In the genomic region with DNA sequence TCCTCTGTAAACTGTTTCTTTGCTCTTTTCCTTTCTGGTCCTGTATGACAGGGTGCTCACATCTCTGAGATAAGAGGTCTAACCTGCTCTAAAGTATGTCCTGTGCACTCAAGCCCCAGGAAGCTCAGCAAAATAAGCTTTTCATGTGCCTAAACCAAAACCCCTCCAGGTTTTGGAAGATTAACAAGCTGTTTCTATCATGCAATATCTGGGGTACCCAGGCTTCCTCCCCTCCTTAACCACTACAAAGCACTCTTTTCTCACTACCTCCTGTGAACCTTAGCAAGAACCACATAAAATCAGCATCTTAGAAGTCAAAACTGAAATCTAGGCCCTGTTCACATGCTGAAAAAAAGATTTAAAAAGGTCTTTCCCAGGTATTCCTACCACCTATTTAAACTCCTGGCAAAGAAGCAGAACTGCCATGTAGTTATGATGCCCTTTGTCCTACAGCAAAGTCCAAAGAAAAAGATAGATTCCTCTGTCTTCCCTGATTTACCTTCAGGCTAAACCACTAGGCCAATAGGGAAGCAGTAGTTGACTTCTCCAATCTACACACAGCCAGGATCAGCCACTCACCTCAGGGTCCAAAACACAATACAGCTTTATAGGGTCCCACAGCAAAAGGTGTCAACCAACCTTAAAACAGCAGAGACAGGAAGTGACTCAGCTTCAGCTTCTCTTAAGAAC, we compare ENCODE assay signal across 26 mouse cellular contexts. TPM values are rescaled to one million over a fixed set of nuclear protein-coding genes. Genes with fewer than 3 reads are reported as not detected.
DNase-seq lines count a peak whose midpoint lies in the region; ATAC-seq and TF ChIP-seq lines count a peak whose summit lies in the region.
"Had no signal": no experiment of that assay in that cellular context is flagged by ENCODE, and none has a peak within 500 bp of the region (broad histone marks: within the 10 kb centered on the region; RNA-seq: fewer than 3 reads in every experiment).

No protein-coding gene starts in this region.

- ATAC-seq in intestine, embryonic 16.5 days = peak; percentile 1; the same call in 1 of the 2 replicates
- no peak for ATAC-seq in forebrain, embryonic 16.5 days
- ATAC-seq: forebrain, embryonic 15.5 days had no signal

- H3K9me3 ChIP-seq in intestine, embryonic 16.5 days (ENCODE audit: control insufficient read depth, low read length) = no peaks in the 10 kb centered on the region
- H3K9me3 ChIP-seq in forebrain, embryonic 16.5 days (ENCODE audit: control insufficient read depth, low read length) = no peaks in the 10 kb centered on the region
- H3K9me3 ChIP-seq: embryonic facial prominence, embryonic 10.5 days; forebrain, embryonic 15.5 days; limb, embryonic 10.5 days had no signal

- H3K27me3 ChIP-seq in cerebellum, adult 2 months (ENCODE audit: control insufficient read depth, insufficient read depth, low read length) = no peaks in the 10 kb centered on the region
- H3K27me3 ChIP-seq in thymus, adult 2 months (ENCODE audit: control insufficient read depth, insufficient read depth, low read length) = no peaks in the 10 kb centered on the region
- no peaks in the 10 kb centered on the region for H3K27me3 ChIP-seq in intestine, embryonic 16.5 days (replicated peaks; ENCODE audit: control insufficient read depth, insufficient read depth, low read length)
- H3K27me3 ChIP-seq in forebrain, embryonic 16.5 days (replicated peaks; ENCODE audit: control insufficient read depth, insufficient read depth, low read length) = no peaks in the 10 kb centered on the region
- H3K27me3 ChIP-seq: forebrain, embryonic 15.5 days had no signal

- peak overlapping the region; percentile 39 for H3K4me2 ChIP-seq in intestine, embryonic 16.5 days (ENCODE audit: low read depth, low read length)
- no peak overlapping the region for H3K4me2 ChIP-seq in forebrain, embryonic 16.5 days (ENCODE audit: low read length)
- H3K4me2 ChIP-seq: forebrain, embryonic 15.5 days; hindbrain, embryonic 14.5 days; liver, embryonic 11.5 days; midbrain, embryonic 11.5 days had no signal

- no peak for TF ChIP-seq POLR2A in cerebellum, adult 2 months (IDR thresholded peaks at IDR 0.05; ENCODE audit: borderline replicate concordance, insufficient read depth, low read length)
- TF ChIP-seq POLR2A in thymus, adult 2 months (IDR thresholded peaks at IDR 0.05; ENCODE audit: control insufficient read depth, extremely low read depth, insufficient read depth, low read length, poor library complexity) = no peak

- H3K36me3 ChIP-seq in thymus, adult 2 months (ENCODE audit: control insufficient read depth, insufficient read depth, low read length) = no peaks in the 10 kb centered on the region
- H3K36me3 ChIP-seq in intestine, embryonic 16.5 days (ENCODE audit: control insufficient read depth, insufficient read depth, low read length) = no peaks in the 10 kb centered on the region
- no peaks in the 10 kb centered on the region for H3K36me3 ChIP-seq in forebrain, embryonic 16.5 days (ENCODE audit: control insufficient read depth, insufficient read depth)

- no peak overlapping the region; the same call in 1 of the 2 replicates for H3K9ac ChIP-seq in intestine, embryonic 16.5 days (ENCODE audit: low read depth, low read length)
- H3K9ac ChIP-seq in forebrain, embryonic 16.5 days (replicated peaks; ENCODE audit: low read depth, low read length) = no peak overlapping the region
- H3K9ac ChIP-seq: forebrain, embryonic 15.5 days; hindbrain, embryonic 14.5 days had no signal

- H3K4me3 ChIP-seq in cerebellum, adult 2 months (replicated peaks; ENCODE audit: insufficient read depth, low read depth, low read length) = no peak overlapping the region
- no peak overlapping the region for H3K4me3 ChIP-seq in thymus, adult 2 months (ENCODE audit: control insufficient read depth, insufficient read depth, low read length)
- H3K4me3 ChIP-seq in intestine, embryonic 16.5 days (ENCODE audit: low read length) = no peak overlapping the region
- no peak overlapping the region for H3K4me3 ChIP-seq in forebrain, embryonic 16.5 days (replicated peaks; ENCODE audit: low read length)
- H3K4me3 ChIP-seq: embryonic facial prominence, embryonic 10.5 days; forebrain, embryonic 15.5 days; limb, embryonic 10.5 days had no signal

- TF ChIP-seq CTCF in cerebellum, adult 2 months (IDR thresholded peaks at IDR 0.05; ENCODE audit: borderline replicate concordance, insufficient read depth, low read depth, low read length) = no peak
- TF ChIP-seq CTCF in thymus, adult 2 months (IDR thresholded peaks at IDR 0.05; ENCODE audit: borderline replicate concordance, control insufficient read depth, extremely low read depth, insufficient read depth, low read length, poor library complexity) = no peak

- peak overlapping the region; percentile 47; the same call in 1 of the 2 replicates for H3K27ac ChIP-seq in cerebellum, adult 2 months (ENCODE audit: insufficient read depth, low read length)
- no peak overlapping the region for H3K27ac ChIP-seq in thymus, adult 2 months (ENCODE audit: control insufficient read depth, insufficient read depth, low read length)
- peak overlapping the region; percentile 90 for H3K27ac ChIP-seq in intestine, embryonic 16.5 days (ENCODE audit: low read length)
- no peak overlapping the region for H3K27ac ChIP-seq in forebrain, embryonic 16.5 days (ENCODE audit: low read length)
- H3K27ac ChIP-seq: embryonic facial prominence, embryonic 10.5 days; forebrain, embryonic 15.5 days; hindbrain, embryonic 14.5 days; limb, embryonic 10.5 days had no signal

- no peak for DNase-seq in cerebellum, adult 2 months
- no peak for DNase-seq in cerebellum, adult 11 months
- DNase-seq in thymus, postnatal 14 days = peak; percentile 15
- no peak for DNase-seq in thymus, adult 2 months
- DNase-seq in yolk sac, embryonic 10.5 days (ENCODE audit: low spot score) = peak; percentile 9
- DNase-seq in heart, adult 9 months (ENCODE audit: low spot score in 2 of 2) = no peak
- DNase-seq: adrenal gland, postnatal 25 days; gastrocnemius, postnatal 25 days; heart, adult 18-20 months; heart, postnatal 36 days; kidney, postnatal 10 days; lung, adult 2 months; lung, postnatal 14 days had no signal

- peaks cover 9% of the 10 kb centered on the region; the same call in 1 of the 2 replicates for H3K4me1 ChIP-seq in cerebellum, adult 2 months (ENCODE audit: control insufficient read depth, insufficient read depth, low read length)
- H3K4me1 ChIP-seq in thymus, adult 2 months (replicated peaks; ENCODE audit: control insufficient read depth, insufficient read depth, low read length) = peaks cover 7% of the 10 kb centered on the region
- H3K4me1 ChIP-seq in intestine, embryonic 16.5 days (ENCODE audit: control insufficient read depth, insufficient read depth, low read length) = peaks cover 10% of the 10 kb centered on the region; the same call in 1 of the 2 replicates
- H3K4me1 ChIP-seq in forebrain, embryonic 16.5 days (replicated peaks; ENCODE audit: control insufficient read depth, insufficient read depth, low read length) = peaks cover 7% of the 10 kb centered on the region
- H3K4me1 ChIP-seq: limb, embryonic 10.5 days had no signal

RNA-seq across cellular contexts. Expression of a gene that starts 4.6 kb away (rescaled TPM):
- polyA plus RNA-seq in cerebellum, adult 2 months (2012; rRNA removed) = 36.3 and 37.2 TPM in 2 replicates
- 36.6 and 52.6 TPM in 2 replicates for polyA plus RNA-seq in thymus, adult 2 months (2012; rRNA removed)
- 44.2 and 44.9 TPM in 2 replicates for polyA plus RNA-seq in intestine, embryonic 16.5 days (2015; fragmentation: Nextera tagmentation; extraction: Ambion mirVana)
- 50.1 and 53.6 TPM in 2 replicates for polyA plus RNA-seq in forebrain, embryonic 16.5 days (2015; fragmentation: Nextera tagmentation; extraction: Ambion mirVana)

RNA-seq across cellular contexts. Expression of a gene that starts 9.1 kb away (rescaled TPM):
- 0.89 and 1.1 TPM in 2 replicates for polyA plus RNA-seq in cerebellum, adult 2 months (2012; rRNA removed)
- 0.19 TPM in 1 of 2 replicates, not detected in the other for polyA plus RNA-seq in thymus, adult 2 months (2012; rRNA removed)
- polyA plus RNA-seq in intestine, embryonic 16.5 days (2015; fragmentation: Nextera tagmentation; extraction: Ambion mirVana) = 0.06 TPM in 1 of 2 replicates, not detected in the other
- 0.19 TPM in 1 of 2 replicates, not detected in the other for polyA plus RNA-seq in forebrain, embryonic 16.5 days (2015; fragmentation: Nextera tagmentation; extraction: Ambion mirVana)
- polyA plus RNA-seq: heart, embryonic 14.5 days; hindbrain, embryonic 14.5 days; intestine, embryonic 14.5 days; liver, embryonic 11.5 days; midbrain, embryonic 11.5 days had no signal

RNA-seq across cellular contexts. Expression of a gene that starts 20.4 kb away (rescaled TPM):
- not detected in 2 replicates for polyA plus RNA-seq in cerebellum, adult 2 months (2012; rRNA removed)
- 0.08 TPM in 1 of 2 replicates, not detected in the other for polyA plus RNA-seq in thymus, adult 2 months (2012; rRNA removed)
- polyA plus RNA-seq in intestine, embryonic 16.5 days (2015; fragmentation: Nextera tagmentation; extraction: Ambion mirVana) = not detected in 2 replicates
- polyA plus RNA-seq in forebrain, embryonic 16.5 days (2015; fragmentation: Nextera tagmentation; extraction: Ambion mirVana) = not detected in 2 replicates
- polyA plus RNA-seq: brain, embryonic 14.5 days; cortical plate, adult 2 months; embryonic facial prominence, embryonic 10.5 days; forebrain, embryonic 15.5 days; heart, embryonic 14.5 days; hindbrain, embryonic 14.5 days; intestine, embryonic 14.5 days; limb, embryonic 10.5 days; liver, embryonic 11.5 days; lung, adult 2 months; midbrain, embryonic 11.5 days had no signal

RNA-seq across cellular contexts. Expression of a gene that starts 27.2 kb away (rescaled TPM):
- not detected in 2 replicates for polyA plus RNA-seq in cerebellum, adult 2 months (2012; rRNA removed)
- not detected in 2 replicates for polyA plus RNA-seq in thymus, adult 2 months (2012; rRNA removed)
- not detected in 2 replicates for polyA plus RNA-seq in intestine, embryonic 16.5 days (2015; fragmentation: Nextera tagmentation; extraction: Ambion mirVana)
- polyA plus RNA-seq in forebrain, embryonic 16.5 days (2015; fragmentation: Nextera tagmentation; extraction: Ambion mirVana) = not detected in 2 replicates
- polyA plus RNA-seq: brain, embryonic 14.5 days; cortical plate, adult 2 months; embryonic facial prominence, embryonic 10.5 days; forebrain, embryonic 15.5 days; heart, embryonic 14.5 days; hindbrain, embryonic 14.5 days; intestine, embryonic 14.5 days; limb, embryonic 10.5 days; liver, embryonic 11.5 days; lung, adult 2 months; midbrain, embryonic 11.5 days; testis, adult 2 months had no signal

RNA-seq across cellular contexts. Expression of a gene that starts 30.3 kb away (rescaled TPM):
- 5.8 and 8.5 TPM in 2 replicates for polyA plus RNA-seq in cerebellum, adult 2 months (2012; rRNA removed)
- polyA plus RNA-seq in thymus, adult 2 months (2012; rRNA removed) = 0.24 and 0.28 TPM in 2 replicates
- 0.10 and 0.13 TPM in 2 replicates for polyA plus RNA-seq in intestine, embryonic 16.5 days (2015; fragmentation: Nextera tagmentation; extraction: Ambion mirVana)
- 1.2 and 2.6 TPM in 2 replicates for polyA plus RNA-seq in forebrain, embryonic 16.5 days (2015; fragmentation: Nextera tagmentation; extraction: Ambion mirVana)
- polyA plus RNA-seq: heart, embryonic 14.5 days; lung, adult 2 months had no signal

Comparison
In these comparisons a context has a peak if more than half of its experiments do, and no peak if none do; other contexts are left out.
1. DNase-seq: peak in thymus, postnatal 14 days (single experiment) and yolk sac, embryonic 10.5 days (single experiment); none in cerebellum, adult 2 months (0 of 2), cerebellum, adult 11 months (single experiment), thymus, adult 2 months (single experiment) and heart, adult 9 months (0 of 2).
2. H3K27ac ChIP-seq: peak in cerebellum, adult 2 months (single experiment) and intestine, embryonic 16.5 days (single experiment); none in thymus, adult 2 months (single experiment) and forebrain, embryonic 16.5 days (single experiment).